Mouse (Mus musculus) liver, embryonic 13.5 days (tissue): ENCODE measurements around the gene Glt6d1. TPM values are rescaled to one million over a fixed set of nuclear protein-coding genes. Genes with fewer than 3 reads are reported as not detected.
A peak's percentile ranks its signal among the peaks of the same experiment; 100 is the strongest.

Source experiments
- ATAC-seq: fragments of 200-750 bp; cut with Nextera tagmentation; 2 replicates; pipeline ENCODE4 v1.8.0; 2017; ENCODE audit warnings: low read depth, mild to moderate bottlenecking, moderate number of reproducible peaks, moderate library complexity
- DNase-seq: peaks from one replicate; pipeline ENCODE4 v3.0.0; 2022
- H3K27ac ChIP-seq: fragments of 300-500 bp; sonication (generic); 2 replicates; pipeline ENCODE4 v1.5.1; 2015; ENCODE audit warnings: moderate library complexity, mild to moderate bottlenecking, inconsistent platforms
- H3K27me3 ChIP-seq: fragments of 300-500 bp; sonication (generic); 2 replicates; pipeline ENCODE4 v1.6.1; 2015; ENCODE audit warnings: mild to moderate bottlenecking, inconsistent platforms
- H3K36me3 ChIP-seq: fragments of 300-500 bp; sonication (generic); 2 replicates; pipeline ENCODE4 v1.6.1; 2015; ENCODE audit warnings: mild to moderate bottlenecking, inconsistent platforms
- H3K4me1 ChIP-seq: fragments of 300-500 bp; sonication (generic); replicated peaks from 2 replicates; pipeline ENCODE4 v1.6.1; 2015; ENCODE audit warnings: inconsistent platforms
- H3K4me2 ChIP-seq: fragments of 300-500 bp; sonication (generic); 2 replicates; pipeline ENCODE4 v1.6.1; 2015; ENCODE audit warnings: inconsistent platforms, mild to moderate bottlenecking, moderate library complexity
- H3K4me3 ChIP-seq: fragments of 300-500 bp; sonication (generic); replicated peaks from 2 replicates; pipeline ENCODE4 v1.5.1; 2015; ENCODE audit warnings: mild to moderate bottlenecking, inconsistent platforms
- H3K9ac ChIP-seq: fragments of 300-500 bp; sonication (generic); 2 replicates; pipeline ENCODE4 v1.6.1; 2015; ENCODE audit warnings: mild to moderate bottlenecking, inconsistent platforms
- H3K9me3 ChIP-seq: fragments of 300-500 bp; sonication (generic); replicated peaks from 2 replicates; pipeline ENCODE4 v1.6.1; 2016; ENCODE audit warnings: inconsistent platforms
- WGBS: fragments of 180-500 bp; shearing (Covaris S2); methylation state at CpG from one replicate; pipeline ENCODE4 v1.1.7; 2015; ENCODE audit not compliant: insufficient replicate concordance; 5-methylcytosine and 5-hydroxymethylcytosine counted together
- polyA plus RNA-seq: library from polyadenylated mRNA; unstranded; fragments of >200 nt; fragmentation: Nextera tagmentation; extraction: Ambion mirVana; gene quantifications from 2 replicates; pipeline ENCODE4 v1.2.1, GENCODE M21; 2015

Gene Glt6d1
- polyA plus RNA-seq, 1 experiment from 2014 or later: not detected

GRCm38 (mm10) chr2:25844097-25844496 is 28.4 kb upstream of the Glt6d1 start:
- no peak overlapping the region for H3K9ac ChIP-seq
- no peaks in the 10 kb centered on the region for H3K27me3 ChIP-seq
- DNase-seq: no peak
- H3K4me1 ChIP-seq: no peaks in the 10 kb centered on the region
- no peaks in the 10 kb centered on the region for H3K36me3 ChIP-seq
- no peak overlapping the region for H3K4me3 ChIP-seq
- no peaks in the 10 kb centered on the region for H3K9me3 ChIP-seq
- no peak overlapping the region for H3K4me2 ChIP-seq
- 74% methylated on average over 3 of the region's 3 CpGs for WGBS
- H3K27ac ChIP-seq: no peak overlapping the region
- ATAC-seq: no peak

GRCm38 (mm10) chr2:25842758-25843157 is 27.1 kb upstream of the Glt6d1 start:
- 48% methylated on average over 1 of the region's 1 CpGs for WGBS

GRCm38 (mm10) chr2:25842161-25842560 is 26.5 kb upstream of the Glt6d1 start:
- no peak overlapping the region for H3K4me2 ChIP-seq
- no peaks in the 10 kb centered on the region for H3K27me3 ChIP-seq
- no peaks in the 10 kb centered on the region for H3K36me3 ChIP-seq
- H3K4me3 ChIP-seq: no peak overlapping the region
- no peak for DNase-seq
- WGBS: 32% methylated on average over 4 of the region's 4 CpGs
- H3K4me1 ChIP-seq: no peaks in the 10 kb centered on the region
- no peak for ATAC-seq
- H3K27ac ChIP-seq: no peak overlapping the region
- H3K9me3 ChIP-seq: no peaks in the 10 kb centered on the region
- no peak overlapping the region for H3K9ac ChIP-seq

More at GRCm38 (mm10) chr2:25842758-25843157, 27.1 kb upstream of the Glt6d1 start:
- H3K9me3 ChIP-seq: no peaks in the 10 kb centered on the region
- H3K27ac ChIP-seq: no peak overlapping the region
- no peaks in the 10 kb centered on the region for H3K36me3 ChIP-seq
- DNase-seq (no peak), ATAC-seq (no peak)
- H3K4me3 ChIP-seq: no peak overlapping the region
- H3K4me2 ChIP-seq: no peak overlapping the region
- H3K4me1 ChIP-seq: no peaks in the 10 kb centered on the region
- H3K27me3 ChIP-seq: no peaks in the 10 kb centered on the region
- no peak overlapping the region for H3K9ac ChIP-seq

GRCm38 (mm10) chr2:25836291-25836690 is 20.6 kb upstream of the Glt6d1 start:
- ATAC-seq: 0 out of 2 replicates have a peak, but pooled peaks have one; percentile 39

GRCm38 (mm10) chr2:25830786-25831185 is 15.1 kb upstream of the Glt6d1 start:
- H3K4me3 ChIP-seq: no peak overlapping the region
- DNase-seq (no peak), ATAC-seq (no peak)
- no peak overlapping the region for H3K4me2 ChIP-seq
- H3K4me1 ChIP-seq: no peaks in the 10 kb centered on the region
- H3K36me3 ChIP-seq: no peaks in the 10 kb centered on the region
- H3K27me3 ChIP-seq: no peaks in the 10 kb centered on the region
- no peak overlapping the region for H3K27ac ChIP-seq
- H3K9me3 ChIP-seq: no peaks in the 10 kb centered on the region
- H3K9ac ChIP-seq: no peak overlapping the region
- 74% methylated on average over 3 of the region's 3 CpGs for WGBS

More at GRCm38 (mm10) chr2:25836291-25836690, 20.6 kb upstream of the Glt6d1 start:
- WGBS: 25% methylated on average over 5 of the region's 5 CpGs
- H3K4me3 ChIP-seq: no peak overlapping the region
- no peaks in the 10 kb centered on the region for H3K27me3 ChIP-seq
- no peak overlapping the region for H3K4me2 ChIP-seq
- DNase-seq: peak; percentile 40
- no peaks in the 10 kb centered on the region for H3K9me3 ChIP-seq
- H3K36me3 ChIP-seq: no peaks in the 10 kb centered on the region
- no peaks in the 10 kb centered on the region for H3K4me1 ChIP-seq
- H3K9ac ChIP-seq: no peak overlapping the region
- H3K27ac ChIP-seq: no peak overlapping the region

GRCm38 (mm10) chr2:25828344-25828947 is 12.8 kb upstream of the Glt6d1 start:
- Histone ChIP-seq H3K27me3 (no peaks in the 10 kb centered on the region), H3K4me3 (no peak overlapping the region), H3K36me3 (no peaks in the 10 kb centered on the region), H3K4me1 (no peaks in the 10 kb centered on the region), H3K27ac (no peak overlapping the region), H3K4me2 (no peak overlapping the region), H3K9ac (no peak overlapping the region), H3K9me3 (no peaks in the 10 kb centered on the region)
- 48% methylated on average over 8 of the region's 8 CpGs for WGBS
- ATAC-seq: no peak
- DNase-seq: no peak

- DNase-seq: no peak
- H3K27me3 ChIP-seq: no peaks in the 10 kb centered on the region
- no peaks in the 10 kb centered on the region for H3K4me1 ChIP-seq
- no peak overlapping the region for H3K4me2 ChIP-seq
- ATAC-seq: no peak
- H3K4me3 ChIP-seq: no peak overlapping the region
- H3K9ac ChIP-seq: no peak overlapping the region
- WGBS: 64% methylated on average over 3 of the region's 3 CpGs
- H3K27ac ChIP-seq: no peak overlapping the region
- no peaks in the 10 kb centered on the region for H3K36me3 ChIP-seq
- no peaks in the 10 kb centered on the region for H3K9me3 ChIP-seq
Observed at GRCm38 (mm10) chr2:25824751-25825150, 9.1 kb upstream of the Glt6d1 start.

GRCm38 (mm10) chr2:25822806-25823205 is 7.2 kb upstream of the Glt6d1 start, which contains the start of gene Lcn9:
Gene Lcn9, plus strand, starts transcription at chr2:25823153.
- no peaks in the 10 kb centered on the region for H3K27me3 ChIP-seq
- H3K27ac ChIP-seq: no peak within 1 kb of the TSS
- H3K9me3 ChIP-seq: no peaks in the 10 kb centered on the region
- no peaks in the 10 kb centered on the region for H3K36me3 ChIP-seq
- no peak within 1 kb of the TSS for H3K9ac ChIP-seq
- H3K4me2 ChIP-seq: no peak within 1 kb of the TSS
- no peaks in the 10 kb centered on the region for H3K4me1 ChIP-seq
- H3K4me3 ChIP-seq: no peak within 1 kb of the TSS
- no peak for DNase-seq
- ATAC-seq: no peak
- WGBS: 67% methylated on average over 1 of the region's 1 CpGs

GRCm38 (mm10) chr2:25813364-25813763 is 2.3 kb downstream of the Glt6d1 start:
- DNase-seq: no peak
- H3K9me3 ChIP-seq: no peaks in the 10 kb centered on the region
- no peak overlapping the region for H3K9ac ChIP-seq
- H3K27me3 ChIP-seq: no peaks in the 10 kb centered on the region
- no peaks in the 10 kb centered on the region for H3K36me3 ChIP-seq
- no peak overlapping the region for H3K4me3 ChIP-seq
- H3K4me2 ChIP-seq: no peak overlapping the region
- no peaks in the 10 kb centered on the region for H3K4me1 ChIP-seq
- no peak overlapping the region for H3K27ac ChIP-seq
- no peak for ATAC-seq
- 58% methylated on average over 5 of the region's 5 CpGs for WGBS

GRCm38 (mm10) chr2:25811711-25812110 is 3.9 kb downstream of the Glt6d1 start:
- H3K27ac ChIP-seq: no peak overlapping the region
- no peaks in the 10 kb centered on the region for H3K4me1 ChIP-seq
- WGBS: 44% methylated on average over 2 of the region's 2 CpGs
- no peak overlapping the region for H3K9ac ChIP-seq
- no peak overlapping the region for H3K4me3 ChIP-seq
- no peaks in the 10 kb centered on the region for H3K27me3 ChIP-seq
- ATAC-seq (no peak), DNase-seq (no peak)
- no peaks in the 10 kb centered on the region for H3K9me3 ChIP-seq
- no peaks in the 10 kb centered on the region for H3K36me3 ChIP-seq
- H3K4me2 ChIP-seq: no peak overlapping the region

GRCm38 (mm10) chr2:25798065-25798464 is 17.6 kb downstream of the Glt6d1 start:
- H3K4me3 ChIP-seq: no peak overlapping the region
- WGBS: 34% methylated on average over 5 of the region's 5 CpGs
- H3K36me3 ChIP-seq: no peaks in the 10 kb centered on the region
- H3K27ac ChIP-seq: no peak overlapping the region
- no peak for DNase-seq
- 0 out of 2 replicates have a peak, but pooled peaks cover 3% of the 10 kb centered on the region for H3K4me1 ChIP-seq
- no peak overlapping the region for H3K9ac ChIP-seq
- no peak overlapping the region for H3K4me2 ChIP-seq
- H3K27me3 ChIP-seq: 0 out of 2 replicates have a peak, but pooled peaks cover 3% of the 10 kb centered on the region
- ATAC-seq: no peak
- no peaks in the 10 kb centered on the region for H3K9me3 ChIP-seq

GRCm38 (mm10) chr2:25797635-25798034 is 18.0 kb downstream of the Glt6d1 start:
- WGBS: 11% methylated on average over 2 of the region's 2 CpGs
- no peak for ATAC-seq
- Histone ChIP-seq H3K27ac (no peak overlapping the region), H3K9ac (no peak overlapping the region), H3K36me3 (no peaks in the 10 kb centered on the region), H3K9me3 (no peaks in the 10 kb centered on the region), H3K27me3 (0 out of 2 replicates have a peak, but pooled peaks cover 3% of the 10 kb centered on the region), H3K4me2 (no peak overlapping the region), H3K4me1 (0 out of 2 replicates have a peak, but pooled peaks cover 3% of the 10 kb centered on the region), H3K4me3 (no peak overlapping the region)
- no peak for DNase-seq
